8 mouse cellular contexts compared by ENCODE assay signal in genomic region chr16:81284241-81284640, GRCm38 (mm10).
A peak's percentile ranks its signal among the peaks of the same experiment; 100 is the strongest.
DNase-seq lines count a peak whose midpoint lies in the region; ATAC-seq and TF ChIP-seq lines count a peak whose summit lies in the region.
"Had no signal": no experiment of that assay in that cellular context is flagged by ENCODE, and none has a peak within 500 bp of the region (broad histone marks: within the 10 kb centered on the region; RNA-seq: fewer than 3 reads in every experiment).

No protein-coding gene starts in this region.

- CTCF ChIA-PET in Patski (lab: Charles Lee): no interaction called here

- no peaks in the 10 kb centered on the region for H3K4me1 ChIP-seq in liver, adult 2 months (ENCODE audit: control insufficient read depth, insufficient read depth, low read length)
- H3K4me1 ChIP-seq in liver, embryonic 12.5 days: no peaks in the 10 kb centered on the region
- H3K4me1 ChIP-seq: lung, embryonic 15.5 days had no signal

- intact Hi-C loops in left cerebral cortex, postnatal 14 days (cut with DNase I): loop anchor here (2.0 kb wide), 1 partner anchor 81 kb away; no protein-coding TSS in a partner anchor

- no peak overlapping the region for H3K9ac ChIP-seq in liver, adult 2 months (ENCODE audit: low read depth, low read length)
- H3K9ac ChIP-seq in liver, embryonic 12.5 days: no peak overlapping the region
- H3K9ac ChIP-seq: lung, embryonic 15.5 days had no signal

- no peak for TF ChIP-seq CTCF in liver, adult 2 months (IDR thresholded peaks at IDR 0.05; ENCODE audit: low read depth, low read length)
- peak; percentile 16 for TF ChIP-seq CTCF in Patski (IDR thresholded peaks at IDR 0.05)

- TF ChIP-seq POLR2A in liver, adult 2 months (IDR thresholded peaks at IDR 0.05; ENCODE audit: extremely low read depth, insufficient read depth, low read length): no peak

- no peak overlapping the region for H3K27ac ChIP-seq in liver, adult 2 months (replicated peaks; ENCODE audit: insufficient read depth, low read depth, low read length)
- H3K27ac ChIP-seq in liver, embryonic 12.5 days: no peak overlapping the region
- H3K27ac ChIP-seq: lung, embryonic 15.5 days had no signal

- in situ Hi-C loops in Patski (cut with MboI; ENCODE audit: low pct_unique_long_range_greater_than_20kb): no loop called here

- H3K79me2 ChIP-seq in liver, adult 2 months (ENCODE audit: control insufficient read depth, insufficient read depth, low read length): no peaks in the 10 kb centered on the region

- H3K4me2 ChIP-seq in liver, embryonic 12.5 days: no peak overlapping the region
- H3K4me2 ChIP-seq: lung, embryonic 15.5 days had no signal

- H3K9me3 ChIP-seq in liver, embryonic 12.5 days (replicated peaks): no peaks in the 10 kb centered on the region
- H3K9me3 ChIP-seq: lung, embryonic 15.5 days had no signal

- no peaks in the 10 kb centered on the region for H3K27me3 ChIP-seq in liver, adult 2 months (ENCODE audit: control insufficient read depth, insufficient read depth, low read length)
- no peaks in the 10 kb centered on the region for H3K27me3 ChIP-seq in liver, embryonic 12.5 days (replicated peaks)
- H3K27me3 ChIP-seq in Patski: peaks cover 4% of the 10 kb centered on the region
- H3K27me3 ChIP-seq: lung, embryonic 15.5 days had no signal

- POLR2A ChIA-PET in Patski (lab: Charles Lee): no interaction called here

- no peaks in the 10 kb centered on the region for H3K36me3 ChIP-seq in liver, adult 2 months (ENCODE audit: control insufficient read depth, insufficient read depth, low read length)
- H3K36me3 ChIP-seq in liver, embryonic 12.5 days: no peaks in the 10 kb centered on the region
- H3K36me3 ChIP-seq: lung, embryonic 15.5 days had no signal

- H3K4me3 ChIP-seq in liver, adult 2 months (ENCODE audit: insufficient read depth, low read depth, low read length): no peak overlapping the region
- H3K4me3 ChIP-seq in liver, embryonic 12.5 days: no peak overlapping the region
- H3K4me3 ChIP-seq: lung, embryonic 15.5 days had no signal

- WGBS in liver, adult 2 months: 17% methylated on average over 5 of the region's 5 CpGs
- 33% methylated on average over 5 of the region's 5 CpGs for WGBS in liver, embryonic 12.5 days (ENCODE audit: insufficient replicate concordance)

- ATAC-seq in liver, embryonic 12.5 days: no peak
- no peak for ATAC-seq in Patski
- peak; percentile 62 for ATAC-seq in frontal cortex, adult (ENCODE audit: low TSS enrichment)

- peak; percentile 71 for DNase-seq in liver, adult 2 months (ENCODE audit: extremely low read depth, low read depth, low spot score)
- DNase-seq in Patski (ENCODE audit: low read depth, low spot score): no peak
- DNase-seq in brain, embryonic 18.5 days (ENCODE audit: low read depth, low spot score): peak; percentile 10
- DNase-seq in left cerebral cortex, postnatal 14 days (ENCODE audit: low spot score in 2 of 2): peak; percentile 36 to 66
- peak; percentile 40 for DNase-seq in telencephalon, adult 2 months (ENCODE audit: low read depth, low spot score)
